Mouse (Mus musculus): ENCODE measurements at regions not wholly inside any gene's neighbourhood (a gene's known extent, or its start where the extent isn't known, plus 50 kb on each side); places are given as distances from the start of the nearest gene placed in this dataset.

- WGBS, result 48% methylated on average over 2 of the region's 2 CpGs
- no peak overlapping the region for H3K4me3 ChIP-seq (replicated peaks; ENCODE audit: low read depth, low read length)
- no peaks in the 10 kb centered on the region for H3K36me3 ChIP-seq (ENCODE audit: control insufficient read depth, insufficient read depth, low read length)
- H3K27ac ChIP-seq (replicated peaks; ENCODE audit: low read depth, low read length), result no peak overlapping the region
- no peaks in the 10 kb centered on the region for H3K9me3 ChIP-seq (ENCODE audit: control insufficient read depth, low read length)
- H3K9ac ChIP-seq (replicated peaks; ENCODE audit: low read length), result no peak overlapping the region
- no peaks in the 10 kb centered on the region for H3K27me3 ChIP-seq (ENCODE audit: control insufficient read depth, insufficient read depth, low read length)
- DNase-seq (no peak), ATAC-seq (ENCODE audit: low FRiP score, low TSS enrichment) (no peak)
- H3K4me2 ChIP-seq (ENCODE audit: low read length), result no peak overlapping the region
- H3K4me1 ChIP-seq (ENCODE audit: control insufficient read depth, insufficient read depth, low read length), result no peaks in the 10 kb centered on the region
Observed at GRCm38 (mm10) chr11:92743191-92743590, 354.6 kb upstream of the Car10 start.

- 79% methylated on average over 5 of the region's 5 CpGs for WGBS
Observed at GRCm38 (mm10) chr11:92758383-92758964, 339.4 kb upstream of the Car10 start.

GRCm38 (mm10) chr11:92769936-92770335, 327.9 kb upstream of the Car10 start:
- no peak for DNase-seq

More at GRCm38 (mm10) chr11:92758383-92758964, 339.4 kb upstream of the Car10 start:
- Histone ChIP-seq H3K9ac (replicated peaks; ENCODE audit: low read length) (no peak overlapping the region), H3K4me3 (replicated peaks; ENCODE audit: low read depth, low read length) (no peak overlapping the region), H3K9me3 (ENCODE audit: control insufficient read depth, low read length) (no peaks in the 10 kb centered on the region), H3K27me3 (ENCODE audit: control insufficient read depth, insufficient read depth, low read length) (no peaks in the 10 kb centered on the region), H3K27ac (replicated peaks; ENCODE audit: low read depth, low read length) (no peak overlapping the region), H3K4me1 (ENCODE audit: control insufficient read depth, insufficient read depth, low read length) (no peaks in the 10 kb centered on the region), H3K36me3 (ENCODE audit: control insufficient read depth, insufficient read depth, low read length) (no peaks in the 10 kb centered on the region), H3K4me2 (ENCODE audit: low read length) (no peak overlapping the region)
- DNase-seq (no peak), ATAC-seq (ENCODE audit: low FRiP score, low TSS enrichment) (no peak)

GRCm38 (mm10) chr11:92772916-92773569, 324.8 kb upstream of the Car10 start:
- no peak for ATAC-seq (ENCODE audit: low FRiP score, low TSS enrichment)
- 59% methylated on average over 9 of the region's 9 CpGs for WGBS
- Histone ChIP-seq H3K27ac (replicated peaks; ENCODE audit: low read depth, low read length) (peak overlapping the region; percentile 71), H3K4me1 (ENCODE audit: control insufficient read depth, insufficient read depth, low read length) (no peaks in the 10 kb centered on the region), H3K27me3 (ENCODE audit: control insufficient read depth, insufficient read depth, low read length) (no peaks in the 10 kb centered on the region), H3K4me2 (ENCODE audit: low read length) (no peak overlapping the region), H3K4me3 (replicated peaks; ENCODE audit: low read depth, low read length) (no peak overlapping the region), H3K9ac (replicated peaks; ENCODE audit: low read length) (no peak overlapping the region; the same call in 1 of the 2 replicates), H3K9me3 (ENCODE audit: control insufficient read depth, low read length) (no peaks in the 10 kb centered on the region), H3K36me3 (ENCODE audit: control insufficient read depth, insufficient read depth, low read length) (no peaks in the 10 kb centered on the region)
- peak; percentile 27 for DNase-seq

More at GRCm38 (mm10) chr11:92769936-92770335, 327.9 kb upstream of the Car10 start:
- no peak overlapping the region for H3K4me2 ChIP-seq (ENCODE audit: low read length)
- no peaks in the 10 kb centered on the region for H3K4me1 ChIP-seq (ENCODE audit: control insufficient read depth, insufficient read depth, low read length)
- no peaks in the 10 kb centered on the region for H3K27me3 ChIP-seq (ENCODE audit: control insufficient read depth, insufficient read depth, low read length)
- H3K36me3 ChIP-seq (ENCODE audit: control insufficient read depth, insufficient read depth, low read length), result no peaks in the 10 kb centered on the region
- no peak overlapping the region for H3K4me3 ChIP-seq (replicated peaks; ENCODE audit: low read depth, low read length)
- ATAC-seq (ENCODE audit: low FRiP score, low TSS enrichment), result no peak
- no peak overlapping the region for H3K27ac ChIP-seq (replicated peaks; ENCODE audit: low read depth, low read length)
- H3K9ac ChIP-seq (replicated peaks; ENCODE audit: low read length), result no peak overlapping the region
- 86% methylated on average over 4 of the region's 4 CpGs for WGBS
- H3K9me3 ChIP-seq (ENCODE audit: control insufficient read depth, low read length), result no peaks in the 10 kb centered on the region

- no peak overlapping the region for H3K4me2 ChIP-seq (ENCODE audit: low read length)
- peak overlapping the region; percentile 71 for H3K27ac ChIP-seq (replicated peaks; ENCODE audit: low read depth, low read length)
- H3K4me3 ChIP-seq (replicated peaks; ENCODE audit: low read depth, low read length), result no peak overlapping the region
- DNase-seq (peak; percentile 21), ATAC-seq (ENCODE audit: low FRiP score, low TSS enrichment) (no peak)
- H3K9me3 ChIP-seq (ENCODE audit: control insufficient read depth, low read length), result no peaks in the 10 kb centered on the region
- no peaks in the 10 kb centered on the region for H3K36me3 ChIP-seq (ENCODE audit: control insufficient read depth, insufficient read depth, low read length)
- no peaks in the 10 kb centered on the region for H3K27me3 ChIP-seq (ENCODE audit: control insufficient read depth, insufficient read depth, low read length)
- H3K9ac ChIP-seq (replicated peaks; ENCODE audit: low read length), result no peak overlapping the region
- 87% methylated on average over 4 of the region's 4 CpGs for WGBS
- H3K4me1 ChIP-seq (ENCODE audit: control insufficient read depth, insufficient read depth, low read length), result no peaks in the 10 kb centered on the region
Observed at GRCm38 (mm10) chr11:92773570-92773929, 324.3 kb upstream of the Car10 start.

GRCm38 (mm10) chr11:92774780-92775179, 323.0 kb upstream of the Car10 start:
- 20% methylated on average over 3 of the region's 3 CpGs for WGBS

GRCm38 (mm10) chr11:92799267-92799666, 298.6 kb upstream of the Car10 start:
- Histone ChIP-seq H3K9ac (replicated peaks; ENCODE audit: low read length) (no peak overlapping the region), H3K4me2 (ENCODE audit: low read length) (no peak overlapping the region), H3K4me1 (ENCODE audit: control insufficient read depth, insufficient read depth, low read length) (no peaks in the 10 kb centered on the region), H3K27me3 (ENCODE audit: control insufficient read depth, insufficient read depth, low read length) (no peaks in the 10 kb centered on the region), H3K36me3 (ENCODE audit: control insufficient read depth, insufficient read depth, low read length) (no peaks in the 10 kb centered on the region), H3K27ac (replicated peaks; ENCODE audit: low read depth, low read length) (no peak overlapping the region), H3K4me3 (replicated peaks; ENCODE audit: low read depth, low read length) (no peak overlapping the region), H3K9me3 (ENCODE audit: control insufficient read depth, low read length) (no peaks in the 10 kb centered on the region)
- ATAC-seq (ENCODE audit: low FRiP score, low TSS enrichment) (no peak), DNase-seq (no peak)
- 29% methylated on average over 4 of the region's 4 CpGs for WGBS

More at GRCm38 (mm10) chr11:92774780-92775179, 323.0 kb upstream of the Car10 start:
- H3K4me2 ChIP-seq (ENCODE audit: low read length), result no peak overlapping the region
- DNase-seq (peak; percentile 72), ATAC-seq (ENCODE audit: low FRiP score, low TSS enrichment) (no peak)
- H3K9me3 ChIP-seq (ENCODE audit: control insufficient read depth, low read length), result no peaks in the 10 kb centered on the region
- H3K9ac ChIP-seq (replicated peaks; ENCODE audit: low read length), result no peak overlapping the region
- no peaks in the 10 kb centered on the region for H3K27me3 ChIP-seq (ENCODE audit: control insufficient read depth, insufficient read depth, low read length)
- no peak overlapping the region for H3K4me3 ChIP-seq (replicated peaks; ENCODE audit: low read depth, low read length)
- no peaks in the 10 kb centered on the region for H3K4me1 ChIP-seq (ENCODE audit: control insufficient read depth, insufficient read depth, low read length)
- no peaks in the 10 kb centered on the region for H3K36me3 ChIP-seq (ENCODE audit: control insufficient read depth, insufficient read depth, low read length)
- H3K27ac ChIP-seq (replicated peaks; ENCODE audit: low read depth, low read length), result no peak overlapping the region

Measured in midbrain, embryonic 14.5 days (tissue).